Mouse (Mus musculus) liver, embryonic 15.5 days (tissue): ENCODE results near the gene AC124108.1. TPM values are rescaled to one million over a fixed set of nuclear protein-coding genes. Genes with fewer than 3 reads are reported as not detected.

Source experiments
- ATAC-seq: fragments of 200-750 bp; cut with Nextera tagmentation; 2 replicates; pipeline ENCODE4 v1.8.0; 2017; ENCODE audit warnings: moderate number of reproducible peaks, mild to moderate bottlenecking, moderate library complexity; ENCODE audit not compliant: insufficient read depth
- H3K27ac ChIP-seq: fragments of 300-500 bp; sonication (generic); replicated peaks from 2 replicates; pipeline ENCODE4 v1.5.1; 2015; ENCODE audit warnings: mild to moderate bottlenecking, inconsistent platforms
- H3K27me3 ChIP-seq: fragments of 300-500 bp; sonication (generic); 2 replicates; pipeline ENCODE4 v1.6.1; 2015; ENCODE audit warnings: mild to moderate bottlenecking, inconsistent platforms
- H3K36me3 ChIP-seq: fragments of 300-500 bp; sonication (generic); replicated peaks from 2 replicates; pipeline ENCODE4 v1.6.1; 2015; ENCODE audit warnings: moderate library complexity, mild to moderate bottlenecking, inconsistent platforms
- H3K4me1 ChIP-seq: fragments of 300-500 bp; sonication (generic); replicated peaks from 2 replicates; pipeline ENCODE4 v1.6.1; 2015; ENCODE audit warnings: inconsistent platforms
- H3K4me2 ChIP-seq: fragments of 300-500 bp; sonication (generic); 2 replicates; pipeline ENCODE4 v1.6.1; 2015; ENCODE audit warnings: moderate library complexity, mild to moderate bottlenecking, inconsistent platforms
- H3K4me3 ChIP-seq: fragments of 300-500 bp; sonication (generic); replicated peaks from 2 replicates; pipeline ENCODE4 v1.5.1; 2015; ENCODE audit warnings: mild to moderate bottlenecking, inconsistent platforms
- H3K9ac ChIP-seq: fragments of 300-500 bp; sonication (generic); 2 replicates; pipeline ENCODE4 v1.6.1; 2015; ENCODE audit warnings: moderate library complexity, mild to moderate bottlenecking, inconsistent platforms
- H3K9me3 ChIP-seq: fragments of 300-500 bp; sonication (generic); replicated peaks from 2 replicates; pipeline ENCODE4 v1.6.1; 2016; ENCODE audit warnings: inconsistent platforms
- WGBS: fragments of 180-500 bp; shearing (Covaris S2); methylation state at CpG from one replicate; pipeline ENCODE4 v1.1.7; 2015; ENCODE audit warnings: mixed read lengths; ENCODE audit not compliant: insufficient replicate concordance; 5-methylcytosine and 5-hydroxymethylcytosine counted together
- polyA plus RNA-seq: library from polyadenylated mRNA; unstranded; fragments of >200 nt; fragmentation: Nextera tagmentation; extraction: Ambion mirVana; gene quantifications from 2 replicates; pipeline ENCODE4 v1.2.1, GENCODE M21; 2015

The AC124108.1 gene
- polyA plus RNA-seq, 1 experiment from 2014 or later: not detected

DNA sequence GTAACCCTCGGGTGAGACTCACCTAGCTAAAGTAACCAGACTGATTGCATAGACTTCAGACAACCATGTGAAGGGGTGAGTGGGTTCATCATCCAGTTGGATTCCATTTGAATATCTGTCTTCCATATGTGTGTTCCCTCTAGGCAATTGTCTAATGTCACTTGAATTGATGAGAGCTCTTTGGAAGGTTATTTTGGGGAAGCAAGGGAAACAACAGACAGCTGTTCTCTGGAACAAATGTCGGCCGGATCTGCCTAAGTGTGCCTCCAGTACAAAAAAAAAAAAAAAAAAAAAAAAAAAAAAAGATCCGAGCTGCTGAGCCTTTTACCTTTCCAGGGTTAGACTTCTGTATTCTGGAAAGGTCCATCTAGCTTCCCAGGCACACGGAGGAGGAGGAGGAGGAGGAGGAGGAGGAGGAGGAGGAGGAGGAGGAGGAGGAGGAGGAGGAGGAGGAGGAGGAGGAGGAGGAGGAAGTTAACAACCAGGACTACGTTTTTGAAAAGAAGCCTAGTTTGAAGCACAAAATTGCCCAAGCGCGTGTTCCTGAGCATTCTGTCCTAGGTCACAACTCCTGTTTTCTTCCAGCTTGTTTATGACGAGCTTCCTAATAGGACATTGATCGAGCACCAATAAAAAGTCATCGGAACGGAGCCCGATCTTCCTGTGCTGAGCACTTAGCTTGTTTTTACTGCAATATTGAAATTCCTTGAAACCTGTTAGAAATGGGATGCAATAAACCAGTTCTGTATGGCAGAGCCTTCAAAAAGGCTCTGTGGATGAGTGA, 35.2 kb downstream of the AC124108.1 start:
- H3K4me3 ChIP-seq: no peak overlapping the region
- H3K9ac ChIP-seq: no peak overlapping the region
- H3K9me3 ChIP-seq: no peaks in the 10 kb centered on the region
- H3K27me3 ChIP-seq: peaks cover 12% of the 10 kb centered on the region
- no peak overlapping the region for H3K4me2 ChIP-seq
- H3K36me3 ChIP-seq: no peaks in the 10 kb centered on the region
- 59% methylated on average over 13 of the region's 13 CpGs for WGBS
- H3K4me1 ChIP-seq: no peaks in the 10 kb centered on the region
- no peak for ATAC-seq
- no peak overlapping the region for H3K27ac ChIP-seq

DNA sequence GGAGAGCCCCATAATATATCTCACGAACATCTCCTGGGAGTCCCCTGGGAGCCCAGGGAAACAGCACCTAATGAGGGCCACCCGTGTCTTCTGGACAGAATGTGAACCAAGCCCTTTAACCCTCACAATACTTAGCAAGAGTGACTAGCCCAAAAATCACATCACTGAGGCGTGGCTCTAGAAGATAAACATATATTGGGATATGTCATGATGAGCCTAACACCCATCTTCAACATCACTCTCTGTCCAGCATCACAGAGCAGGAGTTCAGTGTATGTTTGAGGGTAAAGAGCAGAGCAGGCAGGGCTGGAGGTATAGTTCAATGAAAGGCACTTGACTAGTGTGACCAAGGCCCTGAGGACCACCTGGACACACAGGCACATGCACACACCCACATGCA, 38.4 kb downstream of the AC124108.1 start, which contains the start of gene Gm10188:
Gene Gm10188 (minus strand): TSS at position 101 of the 400 bp plus-strand sequence.
- WGBS: 59% methylated on average over 3 of the region's 3 CpGs
- Histone ChIP-seq H3K4me3 (no peak within 1 kb of the TSS), H3K9me3 (no peaks in the 10 kb centered on the region), H3K9ac (no peak within 1 kb of the TSS), H3K4me2 (no peak within 1 kb of the TSS), H3K27ac (no peak within 1 kb of the TSS), H3K4me1 (no peaks in the 10 kb centered on the region), H3K36me3 (no peaks in the 10 kb centered on the region), H3K27me3 (peaks cover 15% of the 10 kb centered on the region)
- no peak for ATAC-seq

DNA sequence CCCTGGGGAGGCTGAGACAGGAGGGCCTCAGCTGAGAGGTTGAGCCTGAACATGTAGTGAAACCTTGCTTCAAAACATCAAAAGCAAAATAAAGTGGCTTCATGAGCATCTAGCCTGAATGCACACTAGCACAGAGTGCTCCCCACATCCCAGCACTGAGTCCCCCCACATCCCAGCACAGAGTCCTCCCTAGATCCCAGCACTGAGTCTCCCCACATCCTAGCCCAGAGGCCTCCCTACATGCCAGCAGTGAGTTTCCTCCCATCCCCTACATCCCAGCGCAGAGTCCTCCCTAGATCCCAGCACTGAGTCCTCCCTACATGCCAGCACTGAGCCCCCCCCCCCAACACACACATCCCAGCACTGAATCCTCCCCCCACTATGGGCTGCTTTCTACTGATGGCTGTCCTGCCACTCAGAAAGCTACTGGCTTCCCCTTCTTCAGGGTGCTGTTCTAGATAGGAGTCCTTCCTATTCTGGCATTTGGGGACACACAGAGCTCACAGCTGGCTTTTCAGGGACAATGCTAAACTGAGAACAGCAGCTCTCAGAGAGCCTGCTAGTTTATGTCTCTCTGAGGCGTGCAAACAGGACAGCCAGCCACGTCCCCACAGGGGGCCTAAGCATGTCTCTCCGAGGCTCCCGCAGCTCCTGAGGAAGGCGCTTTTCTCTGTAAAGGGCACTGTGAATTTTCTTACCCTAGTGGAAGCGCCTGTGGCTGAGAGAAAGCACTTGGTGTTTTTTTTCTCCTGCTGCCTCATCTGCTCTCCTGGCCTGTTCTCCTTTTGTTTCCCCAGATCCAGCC, 40.4 kb downstream of the AC124108.1 start:
- Histone ChIP-seq H3K9me3 (no peaks in the 10 kb centered on the region), H3K4me1 (no peaks in the 10 kb centered on the region), H3K4me3 (no peak overlapping the region), H3K36me3 (no peaks in the 10 kb centered on the region), H3K27ac (no peak overlapping the region), H3K9ac (no peak overlapping the region), H3K4me2 (no peak overlapping the region), H3K27me3 (peaks cover 31% of the 10 kb centered on the region)
- 57% methylated on average over 7 of the region's 7 CpGs for WGBS
- ATAC-seq: no peak

DNA sequence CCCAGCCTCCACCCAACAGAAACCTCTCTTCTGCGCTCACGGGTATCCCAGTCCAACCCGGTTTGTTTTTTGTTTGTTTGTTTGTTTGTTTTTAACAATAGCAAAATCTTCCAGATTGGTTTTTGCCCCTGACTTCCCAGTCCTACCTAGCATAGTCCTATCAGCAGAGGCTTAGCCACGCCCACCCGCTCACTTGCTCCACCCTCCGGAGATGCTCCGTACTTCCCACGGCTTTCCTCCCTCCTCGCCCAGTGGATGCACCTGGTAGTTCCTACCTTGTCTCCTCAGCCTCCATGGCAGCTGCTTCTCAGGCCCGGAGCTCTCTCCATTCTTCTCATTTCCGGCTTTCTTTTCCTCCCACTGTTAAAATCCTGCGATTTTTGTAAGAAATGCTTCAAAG, 42.3 kb downstream of the AC124108.1 start:
- 17% methylated on average over 12 of the region's 12 CpGs for WGBS
- H3K9me3 ChIP-seq: no peaks in the 10 kb centered on the region
- no peak overlapping the region for H3K4me3 ChIP-seq
- no peaks in the 10 kb centered on the region for H3K36me3 ChIP-seq
- H3K4me2 ChIP-seq: no peak overlapping the region
- no peaks in the 10 kb centered on the region for H3K4me1 ChIP-seq
- no peak overlapping the region for H3K27ac ChIP-seq
- no peak for ATAC-seq
- H3K27me3 ChIP-seq: peaks cover 31% of the 10 kb centered on the region
- no peak overlapping the region for H3K9ac ChIP-seq

DNA sequence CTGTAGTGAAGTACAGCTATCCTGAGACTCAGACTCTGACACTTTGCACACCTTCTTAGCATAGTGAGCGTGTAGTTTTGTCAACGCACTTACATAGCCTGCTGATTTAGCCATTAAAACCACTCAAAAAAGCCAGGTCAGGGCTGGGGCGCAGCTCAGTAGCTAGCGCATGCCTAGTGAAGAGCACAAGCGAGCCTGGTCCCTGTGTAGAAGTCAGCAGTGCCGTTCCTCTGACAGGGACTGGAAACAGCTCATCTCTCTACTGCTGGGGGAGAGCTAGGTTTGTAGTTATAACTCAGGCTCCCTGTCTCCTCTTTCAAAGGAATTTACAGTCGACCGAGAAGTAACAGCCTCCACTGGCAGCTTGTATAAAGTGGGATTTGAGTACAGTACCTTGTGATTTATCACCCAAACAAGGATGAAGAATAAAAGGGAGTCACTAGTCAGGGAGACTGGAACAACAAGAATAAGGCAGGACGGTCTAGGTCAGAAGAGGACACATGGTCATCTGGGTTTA, 43.6 kb downstream of the AC124108.1 start:
- no peak for ATAC-seq
- H3K4me2 ChIP-seq: no peak overlapping the region
- H3K27ac ChIP-seq: no peak overlapping the region
- no peaks in the 10 kb centered on the region for H3K36me3 ChIP-seq
- H3K4me1 ChIP-seq: no peaks in the 10 kb centered on the region
- no peaks in the 10 kb centered on the region for H3K9me3 ChIP-seq
- no peak overlapping the region for H3K9ac ChIP-seq
- 59% methylated on average over 9 of the region's 9 CpGs for WGBS
- H3K4me3 ChIP-seq: no peak overlapping the region
- H3K27me3 ChIP-seq: peaks cover 36% of the 10 kb centered on the region

DNA sequence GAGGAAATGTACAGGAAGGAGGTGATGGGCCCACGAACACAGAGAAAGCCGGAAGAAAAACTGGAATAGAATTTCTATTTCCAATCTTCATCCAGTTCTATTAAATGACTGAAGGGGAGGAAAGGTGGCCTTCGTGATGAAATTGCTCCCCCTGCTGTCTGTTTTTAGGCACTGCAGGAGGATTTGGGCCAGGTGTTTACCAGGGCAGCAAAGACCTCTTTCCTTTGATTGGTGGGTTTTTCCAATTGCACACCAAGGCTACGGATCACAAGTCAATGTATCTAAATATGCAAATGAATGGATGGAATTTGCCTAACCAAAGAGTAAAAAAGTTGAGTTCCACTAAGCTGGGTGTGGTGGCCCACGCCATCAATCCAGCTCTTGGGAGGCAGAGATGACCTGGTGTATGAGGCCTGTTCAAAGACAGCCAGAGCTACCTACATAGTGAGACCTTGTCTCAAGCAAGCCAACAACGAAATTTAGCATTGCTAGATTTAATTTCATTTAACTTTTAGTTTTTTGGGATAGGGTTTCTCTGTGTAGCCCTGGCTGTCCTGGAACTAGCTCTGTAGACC, 46.4 kb downstream of the AC124108.1 start:
- no peak for ATAC-seq
- Histone ChIP-seq H3K27ac (no peak overlapping the region), H3K4me3 (no peak overlapping the region), H3K36me3 (no peaks in the 10 kb centered on the region), H3K27me3 (peaks cover 36% of the 10 kb centered on the region), H3K9me3 (no peaks in the 10 kb centered on the region), H3K4me1 (no peaks in the 10 kb centered on the region), H3K4me2 (no peak overlapping the region), H3K9ac (no peak overlapping the region)
- 18% methylated on average over 6 of the region's 6 CpGs for WGBS

DNA sequence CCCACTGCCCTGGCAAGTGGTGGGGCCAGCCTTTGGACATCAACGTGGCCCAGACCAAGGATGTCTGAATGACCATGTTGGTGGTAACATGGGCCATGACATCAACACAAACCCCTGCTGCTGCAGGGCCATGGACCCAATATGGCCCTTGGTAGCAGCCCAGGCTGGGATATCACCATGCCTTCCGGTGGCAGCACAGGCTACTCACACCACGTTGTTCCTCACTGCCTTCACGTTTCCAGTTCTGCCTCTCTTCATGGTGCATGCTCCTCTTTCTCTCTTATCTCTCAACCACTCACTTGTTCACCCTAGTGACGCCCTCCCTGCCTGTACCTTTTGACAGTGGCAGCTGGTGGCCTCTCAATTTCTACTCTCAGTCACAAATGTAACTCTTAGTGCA, 53.8 kb downstream of the AC124108.1 start:
- no peaks in the 10 kb centered on the region for H3K27me3 ChIP-seq
- H3K4me1 ChIP-seq: peaks cover 28% of the 10 kb centered on the region
- H3K9me3 ChIP-seq: no peaks in the 10 kb centered on the region
- H3K9ac ChIP-seq: no peak overlapping the region
- H3K27ac ChIP-seq: no peak overlapping the region
- no peak overlapping the region for H3K4me3 ChIP-seq
- 38% methylated on average over 5 of the region's 5 CpGs for WGBS
- no peaks in the 10 kb centered on the region for H3K36me3 ChIP-seq
- H3K4me2 ChIP-seq: no peak overlapping the region
- peak; percentile 66 for ATAC-seq

DNA sequence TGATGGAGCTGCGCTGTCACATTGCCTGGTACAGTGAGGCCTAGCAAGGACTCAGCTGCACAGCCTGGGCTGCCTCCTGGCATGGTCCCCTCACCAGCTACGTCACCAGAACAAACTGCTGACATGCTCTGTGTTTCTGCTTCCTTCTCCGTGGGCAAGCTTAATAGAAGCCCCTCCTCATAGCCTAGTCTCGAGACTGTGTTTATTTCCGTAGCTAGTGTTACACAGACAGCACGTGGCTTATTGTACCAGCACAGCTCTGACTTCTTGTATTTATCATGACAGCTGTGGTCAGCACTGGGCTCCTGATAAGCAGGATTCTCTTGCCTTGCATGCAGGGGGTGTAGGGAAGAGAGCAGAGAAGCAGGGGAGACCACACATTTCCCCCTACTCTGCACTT, 54.9 kb downstream of the AC124108.1 start:
- ATAC-seq: peak; percentile 58
- Histone ChIP-seq H3K36me3 (no peaks in the 10 kb centered on the region), H3K27ac (no peak overlapping the region), H3K4me1 (peaks cover 28% of the 10 kb centered on the region), H3K4me2 (no peak overlapping the region), H3K27me3 (no peaks in the 10 kb centered on the region), H3K9me3 (no peaks in the 10 kb centered on the region), H3K4me3 (no peak overlapping the region), H3K9ac (no peak overlapping the region)
- WGBS: 17% methylated on average over 6 of the region's 6 CpGs

DNA sequence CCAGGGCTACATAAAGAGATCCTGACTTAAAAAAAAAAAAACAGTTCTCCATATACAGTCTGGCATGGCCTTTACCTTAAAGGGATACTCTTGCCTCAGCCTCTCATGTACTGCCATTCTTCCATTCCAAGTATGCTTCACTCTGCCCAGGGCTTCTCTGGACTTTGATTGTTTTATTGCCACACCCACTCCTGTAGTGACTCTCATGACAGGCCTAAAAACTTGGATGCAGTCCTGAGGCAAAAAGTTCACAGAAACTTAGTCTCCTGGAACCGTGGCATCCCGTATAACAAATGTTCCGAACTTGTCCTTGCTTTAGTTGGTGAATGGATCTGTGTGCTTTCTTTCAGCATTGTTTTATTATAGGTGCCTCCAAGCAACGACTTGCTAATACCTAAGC, 55.4 kb downstream of the AC124108.1 start:
- no peaks in the 10 kb centered on the region for H3K36me3 ChIP-seq
- peaks cover 28% of the 10 kb centered on the region for H3K4me1 ChIP-seq
- no peak overlapping the region for H3K4me2 ChIP-seq
- no peak for ATAC-seq
- no peak overlapping the region for H3K4me3 ChIP-seq
- no peaks in the 10 kb centered on the region for H3K9me3 ChIP-seq
- no peaks in the 10 kb centered on the region for H3K27me3 ChIP-seq
- no peak overlapping the region for H3K9ac ChIP-seq
- no peak overlapping the region for H3K27ac ChIP-seq
- WGBS: 70% methylated on average over 4 of the region's 4 CpGs

DNA sequence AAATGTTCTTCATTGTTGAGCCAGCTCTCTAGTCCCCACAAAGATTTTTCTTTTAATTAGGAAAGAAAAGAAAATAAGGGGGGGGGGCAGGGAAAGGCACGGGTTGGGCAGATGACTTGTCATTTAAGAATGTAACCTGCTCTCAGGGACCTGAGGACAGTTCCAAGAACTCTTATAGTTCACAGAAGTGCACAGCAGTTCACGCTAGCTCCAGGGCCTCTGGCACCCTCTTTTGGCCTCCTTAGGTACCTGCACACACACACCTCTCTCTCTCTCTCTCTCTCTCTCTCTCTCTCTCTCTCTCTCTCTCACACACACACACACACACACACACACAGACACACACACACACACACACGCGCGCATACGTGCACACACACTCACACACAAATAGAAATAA, 63.2 kb downstream of the AC124108.1 start:
- ATAC-seq: no peak
- no peak overlapping the region for H3K9ac ChIP-seq
- H3K4me1 ChIP-seq: no peaks in the 10 kb centered on the region
- H3K4me3 ChIP-seq: no peak overlapping the region
- no peak overlapping the region for H3K4me2 ChIP-seq
- no peak overlapping the region for H3K27ac ChIP-seq
- no peaks in the 10 kb centered on the region for H3K9me3 ChIP-seq
- 63% methylated on average over 6 of the region's 6 CpGs for WGBS
- no peaks in the 10 kb centered on the region; the same call in 1 of the 2 replicates for H3K27me3 ChIP-seq
- no peaks in the 10 kb centered on the region for H3K36me3 ChIP-seq
